ENCODE assay signal across 9 mouse cellular contexts in the genomic region with DNA sequence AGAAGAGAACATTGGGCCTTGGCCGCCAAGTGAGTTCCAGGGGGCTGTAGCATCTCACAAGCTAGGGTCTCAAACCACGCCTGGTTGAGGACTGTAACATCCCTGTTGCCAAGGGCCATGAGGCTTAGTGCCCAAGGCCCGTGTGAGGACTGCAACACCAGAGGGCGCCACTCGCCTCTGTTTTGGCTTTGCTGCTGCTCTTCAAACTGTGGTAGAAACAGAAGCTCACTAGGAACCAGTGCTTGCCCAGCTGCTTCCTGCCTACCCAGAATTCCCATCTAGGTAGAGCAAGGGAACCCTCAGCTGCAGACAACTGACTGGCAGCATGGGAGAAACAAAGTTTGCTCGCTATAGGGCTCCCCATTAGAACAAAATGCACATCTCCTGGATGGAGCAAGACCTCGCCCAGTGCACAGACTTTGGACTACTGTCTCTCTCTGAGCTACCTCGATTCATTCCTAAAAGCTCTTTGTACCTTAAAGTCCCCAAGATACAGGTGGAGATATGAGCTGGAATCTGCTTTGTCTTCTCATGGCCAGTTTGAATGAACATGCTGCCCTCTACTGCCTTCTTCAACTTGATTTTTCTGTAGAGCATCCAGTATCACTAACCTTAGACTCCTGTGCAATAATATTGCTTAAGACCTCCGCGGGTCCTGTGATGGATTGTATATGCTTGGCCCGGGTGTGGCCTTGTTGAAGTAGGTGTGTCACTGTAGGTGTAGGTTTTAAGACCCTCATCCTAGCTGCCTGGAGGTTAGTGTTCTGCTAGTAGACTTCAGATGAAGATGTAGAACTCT. TPM values are rescaled to one million over a fixed set of nuclear protein-coding genes. Genes with fewer than 3 reads are reported as not detected.
DNase-seq lines count a peak whose midpoint lies in the region; ATAC-seq and TF ChIP-seq lines count a peak whose summit lies in the region.
"Had no signal": no experiment of that assay in that cellular context is flagged by ENCODE, and none has a peak within 500 bp of the region (broad histone marks: within the 10 kb centered on the region; RNA-seq: fewer than 3 reads in every experiment).

No protein-coding gene starts in this region.

- no peak for TF ChIP-seq POLR2A in bone marrow, adult 2 months (IDR thresholded peaks at IDR 0.05; ENCODE audit: borderline replicate concordance, control insufficient read depth, low read depth, low read length)

- DNase-seq in frontal cortex, postnatal 14 days (ENCODE audit: low spot score in 2 of 2): no peak
- DNase-seq in CD8-positive naive resting alpha-beta T cell, adult 2 months (ENCODE audit: low read depth in 2 of 2, low spot score in 2 of 2): peak; percentile 50 to 68
- DNase-seq in gastrocnemius, postnatal 10 days: peak; percentile 74
- DNase-seq in layer of hippocampus, postnatal 10 days (ENCODE audit: low spot score in 2 of 2): peak; percentile 45 to 52
- peak; percentile 26 for DNase-seq in testis, postnatal 14 days (ENCODE audit: low spot score)

- no peak overlapping the region for H3K4me3 ChIP-seq in bone marrow, adult 2 months (replicated peaks; ENCODE audit: control insufficient read depth, low read depth, low read length)
- H3K4me3 ChIP-seq: stomach, embryonic 15.5 days had no signal

- 51% methylated on average over 11 of the region's 11 CpGs for WGBS in bone marrow, adult 2 months

- peak; percentile 90 for ATAC-seq in frontal cortex, adult (ENCODE audit: low TSS enrichment)
- ATAC-seq in megakaryocyte progenitor cell, adult 5-6 weeks (replicated peaks; ENCODE audit: poor library complexity): peak; percentile 91

- no peaks in the 10 kb centered on the region for H3K4me1 ChIP-seq in bone marrow, adult 2 months (ENCODE audit: control insufficient read depth, insufficient read depth, low read length)
- H3K4me1 ChIP-seq: stomach, embryonic 15.5 days had no signal

- TF ChIP-seq CTCF in bone marrow, adult 2 months (IDR thresholded peaks at IDR 0.05; ENCODE audit: control insufficient read depth, insufficient read depth, low read length): peak; percentile 82

- H3K27ac ChIP-seq in bone marrow, adult 2 months (ENCODE audit: control insufficient read depth, insufficient read depth, low read depth, low read length, poor library complexity): no peak overlapping the region
- H3K27ac ChIP-seq: stomach, embryonic 15.5 days had no signal

RNA-seq across cellular contexts. Expression of gene Enpp3, which starts 52.7 kb away (rescaled TPM):
- 2.9 and 4.3 TPM in 2 replicates for polyA plus RNA-seq in bone marrow, adult 2 months (2011; ENCODE audit: insufficient read depth, insufficient read length, low replicate concordance, missing spikeins)
- 1 to 10 TPM; 7.4 to 8.1 TPM for total RNA-seq in gastrocnemius, postnatal 10 days (2021)
- total RNA-seq in layer of hippocampus, postnatal 10 days (2021): 1 to 10 TPM in 1 of 2 experiments, under 1 TPM in 1; 0.76 to 1.3 TPM
- 0.22 and 0.54 TPM in 2 replicates for total RNA-seq in megakaryocyte progenitor cell, adult 5-6 weeks (2015)
- 0.10 and 0.12 TPM in 2 replicates for total RNA-seq in megakaryocyte progenitor cell, adult 5-6 weeks (2017)

Comparison
In these comparisons a context has a peak if more than half of its experiments do, and no peak if none do; other contexts are left out.
1. DNase-seq: peak in CD8-positive naive resting alpha-beta T cell, adult 2 months (2 of 2), gastrocnemius, postnatal 10 days (single experiment), layer of hippocampus, postnatal 10 days (2 of 2) and testis, postnatal 14 days (single experiment); none in frontal cortex, postnatal 14 days (0 of 2).